Mouse (Mus musculus) MEL (cell line): ENCODE results near the gene Plekhg3.

Experiments used
- BHLHE40 ChIP-seq: IDR thresholded peaks from 2 replicates; pipeline ENCODE4 v1.6.1; 2012; ENCODE audit warnings: low read depth, mild to moderate bottlenecking, inconsistent platforms, low read length, improper control_type of control experiment, borderline replicate concordance
- CTCF ChIP-seq, 3 experiments: IDR thresholded peaks in 2 of 3; conservative IDR thresholded peaks in 1 of 3; 2 replicates each; pipeline ENCODE4 v1.5.1; 2011 to 2012; ENCODE audit warnings: low read length in 3 of 3, low read depth in 2 of 3, mild to moderate bottlenecking in 2 of 3, improper control_type of control experiment in 1 of 3, inconsistent platforms in 1 of 3, mixed read lengths in 1 of 3, moderate library complexity in 1 of 3; ENCODE audit not compliant: control insufficient read depth in 1 of 3, insufficient read depth in 1 of 3, poor library complexity in 1 of 3, severe bottlenecking in 1 of 3
- EP300 ChIP-seq, 2 experiments: IDR thresholded peaks; 2 replicates each; pipeline ENCODE4 v1.6.1; 2011; ENCODE audit warnings: improper control_type of control experiment in 2 of 2, low read length in 2 of 2, low read depth in 1 of 2, mild to moderate bottlenecking in 1 of 2
- MAX ChIP-seq: IDR thresholded peaks from 2 replicates; pipeline ENCODE4 v1.6.1; 2011; ENCODE audit warnings: low read length, improper control_type of control experiment
- MAZ ChIP-seq: IDR thresholded peaks from 2 replicates; pipeline ENCODE4 v1.6.1; 2012; ENCODE audit warnings: low read depth, mild to moderate bottlenecking, inconsistent platforms, low read length, improper control_type of control experiment
- NRF1 ChIP-seq: IDR thresholded peaks from 2 replicates; pipeline ENCODE4 v1.6.1; 2014; ENCODE audit warnings: low read depth, mild to moderate bottlenecking, inconsistent platforms, low read length, improper control_type of control experiment, moderate library complexity; ENCODE audit not compliant: poor library complexity, insufficient read depth, severe bottlenecking
- POLR2A ChIP-seq, 2 experiments: IDR thresholded peaks; 2 replicates each; pipeline ENCODE4 v1.6.1; 2011 to 2012; ENCODE audit warnings: low read length in 2 of 2, mild to moderate bottlenecking in 2 of 2, control low read depth in 1 of 2, improper control_type of control experiment in 1 of 2, low read depth in 1 of 2, moderate library complexity in 1 of 2; ENCODE audit not compliant: control insufficient read depth in 1 of 2, insufficient read depth in 1 of 2, poor library complexity in 1 of 2
- POLR2AphosphoS5 ChIP-seq: IDR thresholded peaks from 2 replicates; pipeline ENCODE4 v1.6.1; 2012; ENCODE audit warnings: low read depth, borderline replicate concordance, mild to moderate bottlenecking, inconsistent platforms, low read length, moderate library complexity, mixed read lengths
- RAD21 ChIP-seq: IDR thresholded peaks from 2 replicates; pipeline ENCODE4 v1.6.1; 2011; ENCODE audit warnings: mild to moderate bottlenecking, low read depth, low read length, improper control_type of control experiment
- RCOR1 ChIP-seq: IDR thresholded peaks from 2 replicates; pipeline ENCODE4 v1.6.1; 2012; ENCODE audit warnings: low read depth, mild to moderate bottlenecking, inconsistent platforms, low read length, improper control_type of control experiment
- USF2 ChIP-seq, 2 experiments: IDR thresholded peaks; 2 replicates each; pipeline ENCODE4 v1.6.1; 2011 to 2012; ENCODE audit warnings: improper control_type of control experiment in 2 of 2, low read length in 2 of 2, borderline replicate concordance in 1 of 2, inconsistent platforms in 1 of 2, low read depth in 1 of 2, mild to moderate bottlenecking in 1 of 2; ENCODE audit not compliant: insufficient read depth in 1 of 2
- ZC3H11A ChIP-seq: IDR thresholded peaks from 2 replicates; pipeline ENCODE4 v1.6.1; 2012; ENCODE audit warnings: low read depth, mild to moderate bottlenecking, inconsistent platforms, low read length, improper control_type of control experiment
- ZNF384 ChIP-seq: IDR thresholded peaks from 2 replicates; pipeline ENCODE4 v1.6.1; 2012; ENCODE audit warnings: low read depth, mild to moderate bottlenecking, inconsistent platforms, low read length, improper control_type of control experiment

- TF ChIP-seq ZNF384 (no peak), MAX (no peak), CTCF (IDR thresholded peaks at IDR 0.05 in 2 of 3, conservative IDR thresholded peaks at IDR 0.05 in 1 of 3; ENCODE audit: control insufficient read depth in 1 of 3, insufficient read depth in 1 of 3, low read depth in 2 of 3, low read length in 3 of 3, poor library complexity in 1 of 3, severe bottlenecking in 1 of 3) (no peak), RCOR1 (no peak), EP300 (IDR thresholded peaks at IDR 0.05; ENCODE audit: low read depth in 1 of 2, low read length in 2 of 2) (no peak), ZC3H11A (no peak), RAD21 (no peak), NRF1 (no peak), POLR2A (IDR thresholded peaks at IDR 0.05; ENCODE audit: control insufficient read depth in 1 of 2, insufficient read depth in 1 of 2, low read depth in 1 of 2, low read length in 2 of 2, poor library complexity in 1 of 2) (no peak), BHLHE40 (no peak), USF2 (IDR thresholded peaks at IDR 0.05; ENCODE audit: borderline replicate concordance in 1 of 2, insufficient read depth in 1 of 2, low read depth in 1 of 2, low read length in 2 of 2) (no peak), POLR2AphosphoS5 (no peak), MAZ (no peak)
These were observed 78.4 kb downstream of the Plekhg3 start for GRCm38 (mm10) chr12:76608997-76609565.
